Mouse (Mus musculus): ENCODE measurements around the gene Htra3.

The Htra3 gene

DNA sequence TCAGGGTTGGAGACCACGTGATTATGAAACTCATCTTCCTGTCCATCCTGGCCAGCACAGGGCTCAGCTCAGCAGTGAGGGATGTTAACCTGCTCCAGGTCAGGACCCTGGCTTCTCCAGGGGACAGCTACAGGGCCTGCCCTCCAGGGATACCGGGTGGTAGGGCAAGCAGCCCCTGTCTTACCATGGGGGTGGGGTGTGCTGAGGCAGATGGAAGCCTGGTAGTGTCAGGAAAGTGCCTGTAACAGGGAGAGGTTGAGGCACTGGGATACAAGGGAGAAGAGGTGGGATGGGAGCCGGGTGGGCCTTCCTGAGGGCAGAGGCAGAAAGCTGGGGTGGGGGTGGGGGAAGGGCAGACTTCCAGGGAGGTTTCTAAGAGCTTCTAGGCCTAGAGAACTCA is 27.3 kb downstream of the Htra3 start:
- no peak for DNase-seq

DNA sequence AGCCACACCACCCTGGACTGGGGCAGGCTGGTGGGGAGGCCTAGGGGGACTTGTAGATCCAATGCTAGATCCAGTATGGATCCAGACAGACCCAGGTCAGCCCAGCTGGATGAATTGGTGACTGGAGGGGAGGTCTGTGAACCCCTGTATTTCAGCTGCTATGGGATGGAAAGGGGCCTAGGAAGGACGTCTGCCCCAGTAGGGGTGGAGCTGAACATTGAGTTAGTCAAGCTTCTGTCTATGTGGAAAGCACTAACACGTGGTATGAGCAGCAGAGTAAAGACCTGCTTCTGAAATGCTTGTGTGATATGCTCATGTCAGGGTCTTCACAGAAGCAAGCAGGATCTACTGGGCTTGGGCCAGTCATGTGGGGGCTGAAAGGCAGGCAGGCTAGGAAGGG is 31.4 kb downstream of the Htra3 start:
- DNase-seq = no peak

DNA sequence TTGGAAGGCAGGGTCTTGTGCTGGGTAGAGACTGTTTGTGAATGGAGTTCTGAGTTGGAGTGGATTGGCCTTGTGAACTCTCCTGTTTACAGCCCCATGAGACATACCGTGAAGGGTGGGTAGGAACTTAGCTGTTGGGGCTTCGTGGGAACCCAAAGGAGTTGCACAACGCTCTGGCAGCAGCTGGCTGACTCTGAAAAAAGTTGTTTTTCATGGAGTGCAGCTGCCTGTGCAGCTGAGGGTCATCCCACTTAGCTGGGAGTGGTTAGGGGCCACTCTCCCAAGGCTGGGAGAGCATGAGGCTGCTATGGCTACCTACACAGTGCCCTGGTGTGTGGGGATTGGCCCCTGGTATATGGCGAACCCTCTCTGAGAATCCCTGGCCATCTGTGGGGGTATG is 32.0 kb downstream of the Htra3 start:
- no peak for DNase-seq

DNA sequence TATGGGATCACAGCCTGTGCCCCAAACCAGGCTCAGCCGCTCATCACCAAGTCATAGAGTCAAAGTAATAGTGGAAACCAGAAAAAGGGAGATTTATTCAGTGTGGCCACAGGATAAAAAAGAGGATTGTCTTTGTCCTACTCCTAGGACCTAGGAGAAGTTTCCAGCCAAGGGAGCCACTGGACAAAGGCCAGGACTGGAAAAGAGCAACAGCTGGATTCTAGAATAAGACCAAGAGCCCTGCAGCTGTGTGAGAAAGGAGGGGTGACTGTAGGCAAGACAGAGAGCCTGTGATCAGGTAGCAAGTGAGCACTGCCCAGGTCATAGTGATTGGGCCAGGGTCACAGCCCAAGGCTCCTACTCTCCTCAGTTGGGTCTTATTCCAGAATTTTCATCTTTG is 32.7 kb downstream of the Htra3 start:
- DNase-seq = no peak

DNA sequence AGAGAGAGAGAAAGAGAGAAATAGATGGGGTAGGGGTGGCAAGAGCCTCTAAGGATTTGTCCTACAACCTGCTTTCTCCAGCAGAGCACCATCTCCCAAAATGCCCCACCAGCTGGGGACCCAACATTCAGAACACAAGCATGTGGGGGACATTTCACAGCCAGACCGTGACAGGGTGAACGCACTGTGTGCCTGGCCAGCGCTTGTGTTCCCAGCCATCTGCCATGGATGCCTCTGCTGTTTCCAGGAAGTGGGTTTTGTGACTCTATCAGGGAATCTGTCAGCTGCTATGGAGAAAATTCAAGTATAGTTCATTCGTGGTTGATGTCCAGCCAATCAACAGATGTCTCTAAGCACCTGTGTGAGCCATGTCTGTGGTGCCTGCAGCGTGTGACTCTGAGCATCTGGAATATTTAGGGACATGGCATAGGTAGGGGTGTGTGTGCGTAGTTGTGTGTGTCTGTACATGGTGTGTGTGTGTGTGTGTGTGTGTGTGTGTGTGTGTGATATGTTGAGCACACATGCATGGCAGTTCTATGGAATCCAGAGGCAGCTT is 33.6 kb downstream of the Htra3 start:
- no peak for DNase-seq

DNA sequence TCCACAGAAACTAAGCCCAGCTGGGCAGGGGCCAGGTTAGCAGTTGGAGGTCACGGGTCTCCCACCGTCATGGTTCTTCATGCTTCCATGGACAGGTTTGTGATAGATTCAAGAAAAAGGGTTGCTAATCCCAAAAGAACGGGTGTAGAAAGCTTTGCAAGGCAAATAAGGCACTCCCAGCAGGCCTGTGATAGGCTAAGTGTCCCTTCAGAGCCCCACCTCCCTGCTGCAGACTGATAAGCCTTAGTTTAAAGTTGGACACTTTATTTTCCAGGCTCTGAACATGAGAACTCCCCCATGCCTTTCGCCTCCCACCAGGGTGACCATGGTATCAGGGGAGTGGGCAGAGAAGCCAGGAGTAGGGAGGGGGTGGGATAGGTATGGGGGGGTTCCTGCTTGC is 35.5 kb downstream of the Htra3 start:
- DNase-seq = no peak

DNA sequence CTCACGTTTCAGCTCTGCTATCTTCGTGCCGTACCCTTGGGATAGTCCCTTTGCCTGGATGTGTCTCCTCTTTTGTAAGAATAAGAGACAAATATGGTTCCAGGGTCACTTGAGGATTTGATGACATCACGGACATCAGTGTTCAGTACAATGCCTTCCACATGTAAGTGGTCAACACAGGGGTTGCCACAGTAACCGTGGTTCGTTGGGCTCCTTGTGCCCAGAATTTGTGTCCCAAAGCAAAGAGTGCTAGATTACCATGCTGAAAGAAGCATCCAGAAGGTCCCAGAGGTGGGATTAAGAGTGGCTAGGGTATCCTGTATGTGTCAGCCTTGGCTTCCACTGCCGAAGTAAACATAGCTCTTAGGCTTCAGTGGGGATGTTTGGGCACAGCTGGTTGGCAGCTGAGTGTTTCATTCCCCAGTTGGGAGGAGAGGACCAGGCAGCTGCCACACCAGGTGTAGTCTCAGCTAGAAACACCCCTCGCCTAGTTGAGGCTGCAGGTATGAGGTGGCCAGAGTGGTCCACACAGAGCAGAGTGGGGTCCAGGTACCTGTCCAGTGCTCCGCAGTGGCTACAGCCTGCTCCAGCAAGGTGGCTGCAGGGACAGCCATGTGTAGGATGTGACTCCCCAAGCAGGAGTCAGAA is 36.1 kb downstream of the Htra3 start:
- DNase-seq = no peak

DNA sequence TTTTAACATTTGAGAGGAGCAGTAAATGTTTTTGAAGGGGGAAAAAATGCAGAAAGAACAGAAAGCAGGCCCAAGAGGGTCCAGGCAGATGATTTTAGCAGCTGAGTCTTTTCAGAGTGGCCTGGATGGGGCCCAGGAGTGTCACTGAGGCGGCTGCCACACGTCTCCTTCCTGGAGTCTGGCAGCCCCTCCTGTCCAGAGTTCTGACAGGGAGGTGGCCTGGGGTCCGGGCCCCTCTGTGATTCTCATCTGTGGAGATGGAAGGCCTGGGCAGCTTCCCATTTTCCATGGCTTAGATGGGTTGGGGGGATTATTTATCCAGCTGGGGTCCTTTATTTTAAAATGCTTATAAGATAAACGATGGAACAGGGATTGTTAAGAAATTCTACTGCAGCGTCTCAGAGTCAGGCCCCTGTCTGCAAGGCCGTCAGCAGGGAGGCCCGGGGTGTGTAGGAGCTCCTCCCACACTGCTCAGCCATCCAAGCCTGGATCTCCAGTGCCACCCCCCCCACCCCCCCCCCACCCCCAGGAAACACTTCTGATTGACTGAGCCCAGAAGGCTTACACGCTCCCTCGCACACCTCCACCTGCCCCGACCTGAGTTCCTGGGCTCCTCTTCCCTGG is 37.5 kb downstream of the Htra3 start:
- no peak for DNase-seq

DNA sequence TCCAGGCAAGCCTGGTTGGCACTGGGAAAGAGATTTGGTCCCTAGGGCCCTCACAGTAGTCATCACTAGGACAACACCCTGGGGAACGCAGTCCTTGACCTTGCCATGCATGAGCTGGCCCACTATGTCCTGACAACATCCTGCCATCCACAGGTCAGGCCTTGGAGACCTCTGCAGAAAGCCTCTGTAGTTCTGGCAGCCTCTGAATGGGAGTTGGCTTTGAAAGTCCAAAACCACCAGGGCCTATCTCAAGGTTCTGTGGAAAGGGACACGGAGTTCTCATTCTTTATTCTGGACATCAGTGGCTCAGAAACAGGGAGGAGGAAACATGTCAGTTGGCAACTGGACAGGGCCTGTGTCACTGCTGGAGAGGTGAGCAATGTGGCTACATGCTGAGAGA is 43.6 kb downstream of the Htra3 start:
- no peak for DNase-seq

DNA sequence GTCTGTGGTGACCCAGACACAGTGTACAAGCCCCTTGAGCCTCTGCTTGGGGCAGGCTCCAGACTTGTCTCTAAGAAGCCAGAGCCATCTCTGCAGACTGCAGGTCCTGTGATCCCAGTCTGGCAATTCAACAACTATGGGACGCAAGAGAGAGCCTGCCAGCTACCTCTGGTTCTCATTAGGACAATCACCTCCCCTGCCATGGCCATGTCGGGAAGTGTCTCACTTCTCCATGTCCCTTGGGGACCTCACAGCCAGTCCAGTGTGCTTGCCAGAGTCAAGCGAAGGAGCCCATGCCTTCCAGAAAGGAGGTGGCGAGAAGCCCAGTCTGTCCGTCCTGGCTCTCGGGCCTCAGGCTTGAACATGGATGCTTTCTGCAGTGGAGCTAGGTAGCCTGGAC is 46.7 kb downstream of the Htra3 start:
- DNase-seq = no peak

DNA sequence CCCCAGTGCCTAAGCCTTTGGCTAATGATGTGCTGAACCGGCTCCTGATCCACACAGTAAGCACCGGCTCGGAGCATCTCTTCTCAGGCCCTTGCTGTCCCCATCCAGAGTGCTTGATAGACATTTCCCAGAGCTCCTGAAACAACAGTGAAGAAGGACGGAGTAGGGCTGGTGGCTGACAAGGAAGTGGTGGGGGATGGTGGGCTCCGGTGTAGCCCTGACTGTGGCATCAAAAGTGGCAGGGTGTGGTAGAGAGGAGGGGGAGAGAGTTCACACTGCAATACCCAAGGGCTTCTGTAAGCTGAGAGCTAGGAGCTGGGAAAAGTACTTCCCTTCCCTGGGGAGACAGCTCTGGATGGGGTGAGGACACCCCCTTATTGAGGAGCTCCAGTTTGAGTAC is 47.8 kb downstream of the Htra3 start:
- no peak for DNase-seq

DNA sequence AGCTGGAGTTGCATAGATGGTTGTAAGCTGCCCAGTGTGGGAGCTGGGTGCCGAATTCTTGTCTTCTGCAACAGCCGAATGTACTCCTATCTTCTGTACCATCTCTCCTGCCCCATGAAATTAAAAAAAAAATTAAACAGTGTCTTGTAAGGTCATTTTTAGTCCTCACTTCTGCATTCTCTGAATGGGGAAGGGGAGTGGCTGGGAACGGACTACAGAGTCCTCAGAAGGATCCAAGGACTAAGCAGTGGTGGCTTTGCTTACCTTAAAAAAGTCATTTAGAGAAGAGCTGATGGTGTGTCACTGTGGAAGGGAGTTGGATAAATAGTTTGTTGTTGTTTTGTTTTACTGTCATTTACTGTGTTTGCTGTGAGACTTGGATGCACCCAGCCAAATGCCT is 48.4 kb downstream of the Htra3 start:
- DNase-seq = no peak

DNA sequence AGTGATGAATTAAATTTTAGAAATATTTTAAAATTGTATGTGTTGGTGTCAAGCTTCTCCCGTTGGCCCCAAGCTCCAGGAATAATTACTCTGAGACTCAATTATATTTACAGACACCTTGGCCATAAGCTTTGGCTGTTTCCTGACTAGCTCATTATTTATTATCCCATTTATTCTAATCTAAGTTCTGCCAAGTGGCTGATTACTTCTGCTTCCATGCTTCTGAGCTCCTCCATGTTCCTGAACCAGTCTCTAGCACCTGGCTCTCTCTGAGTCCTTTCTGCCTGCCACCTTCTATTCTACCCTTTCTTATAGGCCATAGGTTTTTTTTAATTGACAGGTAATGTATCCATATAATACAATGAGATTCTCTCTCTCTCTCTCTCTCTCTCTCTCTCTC is 48.9 kb downstream of the Htra3 start:
- DNase-seq = no peak

DNA sequence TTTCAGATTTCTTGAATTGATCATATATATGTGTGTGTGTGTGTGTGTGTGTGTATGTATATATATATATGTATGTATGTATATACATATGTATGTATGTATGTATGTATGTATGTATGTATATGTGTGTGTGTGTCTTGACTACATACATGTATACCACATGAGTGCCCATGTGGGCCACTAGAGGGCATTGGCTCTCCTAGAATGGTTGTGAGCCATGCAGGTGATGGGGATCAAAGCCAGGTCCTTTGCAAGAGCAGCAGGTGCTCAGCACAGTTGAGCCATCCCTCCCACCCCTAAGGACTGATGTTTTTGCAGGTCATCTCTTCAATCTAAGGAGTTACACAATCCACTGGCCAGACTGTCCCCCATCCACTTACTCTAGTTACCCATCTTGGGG is 50.2 kb downstream of the Htra3 start:
- DNase-seq = no peak

DNA sequence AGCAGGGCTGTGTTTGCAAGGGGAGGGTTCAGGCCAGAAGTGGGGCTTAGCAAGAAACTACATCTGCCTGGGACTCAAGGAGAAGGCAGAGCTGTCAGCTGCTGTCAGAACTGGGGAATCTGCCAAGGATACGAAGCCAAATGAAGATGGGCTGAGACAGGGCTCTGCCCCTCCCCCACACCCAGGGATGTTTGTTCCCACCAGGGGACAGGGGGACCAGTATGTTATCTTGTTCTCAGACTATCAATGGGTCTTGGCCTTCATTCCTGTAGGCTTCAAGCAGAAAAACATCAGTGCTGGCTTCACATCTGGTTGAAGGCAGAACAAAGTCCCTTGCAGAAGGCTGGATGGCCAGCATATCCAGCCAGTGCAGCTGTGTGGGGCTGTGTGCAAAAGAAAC is 50.9 kb downstream of the Htra3 start:
- DNase-seq = no peak

DNA sequence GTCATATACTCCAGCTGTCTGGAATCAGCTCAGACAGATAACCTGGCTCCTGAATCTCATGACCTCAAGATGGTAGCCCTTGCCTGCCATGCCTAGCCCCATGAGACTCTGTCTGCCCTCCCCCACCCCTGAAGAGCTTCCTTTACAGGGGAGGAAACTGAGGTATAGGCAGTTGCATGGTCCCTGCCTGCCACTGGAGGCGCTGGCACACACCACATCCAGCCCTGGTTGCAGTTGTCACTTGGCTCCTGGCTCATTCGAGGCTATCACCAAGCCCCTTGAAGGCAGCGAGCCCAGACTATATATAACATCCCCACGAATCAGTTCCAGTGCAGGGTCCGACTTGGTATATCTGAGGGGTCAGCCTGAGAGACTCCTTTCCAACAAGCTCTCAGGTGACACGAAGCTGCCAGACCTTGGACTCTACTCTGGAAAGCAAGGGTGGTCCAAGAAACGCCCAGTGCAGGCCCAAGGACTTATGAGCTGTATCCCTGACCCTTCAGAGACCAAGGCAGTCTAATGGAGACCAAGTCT is 52.2 kb downstream of the Htra3 start:
- DNase-seq = no peak

DNA sequence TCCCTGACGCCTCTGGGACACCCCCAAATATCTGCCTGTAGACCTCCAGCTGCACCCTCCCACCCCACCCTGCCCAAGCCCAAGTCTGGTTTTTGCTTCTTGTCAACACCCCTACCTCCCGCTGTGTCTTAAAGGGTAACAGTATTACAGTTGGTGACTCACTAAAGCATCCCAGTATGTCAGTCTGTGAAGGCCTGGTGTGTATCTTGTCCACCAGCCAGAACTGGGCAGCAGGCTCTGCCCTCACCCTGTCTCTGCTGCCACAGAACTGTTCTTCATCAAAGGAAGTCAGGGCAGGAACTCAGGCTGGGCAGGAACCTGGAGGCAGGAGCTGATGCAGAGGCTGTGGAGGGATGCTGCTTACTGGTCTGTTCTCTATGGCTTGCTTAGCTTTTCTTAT is 53.2 kb downstream of the Htra3 start:
- DNase-seq = no peak

DNA sequence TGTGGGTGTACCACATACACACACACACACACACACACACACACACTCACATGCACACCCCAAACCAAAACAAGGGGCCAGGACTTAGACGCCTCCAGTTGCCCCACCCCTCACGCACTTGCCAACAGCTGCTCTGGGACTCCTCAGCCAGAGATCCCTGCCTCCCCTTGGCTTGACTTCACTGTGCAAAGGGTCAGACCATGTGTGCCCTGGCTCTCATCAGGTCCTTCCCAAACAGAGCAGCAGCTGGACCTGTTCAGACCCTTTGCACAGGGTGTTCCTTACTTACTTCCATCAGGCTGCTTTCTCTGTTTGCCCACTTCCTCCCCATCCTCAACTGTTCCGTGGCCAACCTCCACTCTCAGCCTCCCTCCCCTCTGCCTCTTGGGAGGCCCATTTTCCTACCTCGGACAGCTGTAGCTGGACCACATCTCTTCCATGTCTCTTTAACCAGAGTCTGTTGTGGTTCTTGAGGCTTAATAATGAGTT is 54.8 kb downstream of the Htra3 start:
- DNase-seq = no peak

DNA sequence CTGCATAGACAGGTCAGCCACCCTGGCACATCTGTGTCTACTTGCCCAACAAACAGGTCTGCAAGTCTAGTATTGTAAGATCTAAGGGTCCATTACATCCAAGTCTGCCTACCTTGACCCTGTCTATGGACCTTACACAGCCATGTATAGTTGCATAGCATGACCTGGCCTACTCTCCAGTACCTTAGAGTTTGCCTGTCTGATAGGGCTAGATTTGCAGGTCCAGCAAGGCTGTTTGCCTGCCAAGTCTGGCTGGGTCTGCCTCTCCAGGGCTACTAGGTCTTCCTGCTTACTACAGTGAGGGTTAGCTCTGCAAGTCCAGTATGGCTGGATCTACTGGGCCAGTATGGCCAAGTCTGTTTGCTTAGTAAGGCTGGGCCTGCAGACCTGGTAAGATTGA is 55.8 kb downstream of the Htra3 start:
- DNase-seq = no peak

DNA sequence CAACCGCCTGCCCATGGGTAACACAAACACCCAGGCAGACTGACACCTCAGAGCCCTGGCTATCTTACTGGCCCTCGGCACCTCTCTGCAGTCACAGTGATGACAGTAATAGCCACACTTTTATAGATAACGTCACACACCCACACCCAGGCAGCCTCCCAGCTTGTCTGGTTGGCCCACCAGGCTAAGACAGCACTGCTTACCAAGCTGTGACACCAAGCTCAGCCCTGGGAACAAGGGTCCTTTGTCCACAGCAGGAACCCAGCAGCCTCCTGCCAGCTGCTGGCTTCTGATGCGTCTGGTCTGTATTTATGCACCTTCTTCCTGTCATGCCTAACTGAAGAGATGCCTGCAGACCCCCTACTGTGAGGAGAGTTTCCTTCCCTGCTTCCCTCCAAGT is 58.5 kb downstream of the Htra3 start:
- no peak for DNase-seq

DNA sequence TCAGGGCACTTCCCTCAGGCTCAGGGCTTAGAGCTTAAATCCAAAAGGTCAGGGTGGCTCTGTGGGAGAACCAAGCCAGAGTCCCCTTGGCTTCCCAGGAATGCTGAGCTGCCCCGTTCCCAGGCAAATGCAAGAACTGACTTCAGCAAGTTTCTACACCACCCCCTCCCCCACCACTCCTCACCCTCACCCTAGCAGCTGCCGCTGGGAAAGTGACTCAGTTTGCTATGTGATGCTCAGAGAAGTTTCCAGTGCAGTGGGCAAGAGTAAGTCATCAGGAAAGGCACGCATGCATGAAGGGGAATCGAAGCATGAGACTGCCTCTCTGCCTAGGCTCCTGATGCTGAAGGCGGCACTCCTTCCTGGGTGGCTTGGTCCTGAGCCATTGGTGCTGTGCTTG is 62.6 kb downstream of the Htra3 start:
- no peak for DNase-seq

DNA sequence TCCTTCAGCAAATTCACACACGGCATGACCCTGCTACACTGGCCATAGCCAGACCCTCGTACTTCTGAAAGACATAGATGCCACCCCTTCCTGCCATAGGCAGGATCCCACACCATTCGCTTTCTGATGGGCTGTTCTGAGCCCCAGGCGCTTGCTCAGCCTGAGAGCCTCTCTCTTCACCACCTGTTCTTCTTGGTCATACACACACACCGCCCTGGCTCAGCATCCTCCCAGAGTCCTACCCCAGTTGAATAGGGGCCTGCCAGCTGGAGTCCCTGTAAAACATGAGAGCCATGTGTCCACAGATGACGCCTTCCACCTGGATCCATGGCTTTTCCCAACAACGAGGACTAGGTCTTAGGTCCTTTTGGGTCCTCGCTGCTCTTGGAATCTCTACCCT is 66.9 kb downstream of the Htra3 start:
- DNase-seq = no peak

DNA sequence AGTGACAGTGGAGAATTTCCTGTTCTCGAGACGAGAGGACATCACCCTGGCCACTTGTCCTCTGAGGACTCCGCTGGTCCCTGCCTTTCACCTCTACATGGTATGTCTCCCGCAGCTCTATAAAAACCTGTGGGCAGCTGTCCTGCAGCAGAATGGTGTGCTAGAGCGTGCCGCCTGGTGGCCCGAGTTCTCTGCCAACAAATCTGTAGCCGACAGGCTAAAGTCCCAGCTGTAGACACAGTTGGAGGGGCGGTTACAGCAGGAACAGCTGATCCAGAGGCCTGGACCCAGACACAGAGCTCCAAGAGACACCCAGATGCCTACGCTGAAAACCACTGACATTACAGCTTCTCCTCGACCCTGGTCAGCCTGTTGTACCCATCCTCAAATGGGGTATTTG is 67.7 kb downstream of the Htra3 start:
- no peak for DNase-seq

DNA sequence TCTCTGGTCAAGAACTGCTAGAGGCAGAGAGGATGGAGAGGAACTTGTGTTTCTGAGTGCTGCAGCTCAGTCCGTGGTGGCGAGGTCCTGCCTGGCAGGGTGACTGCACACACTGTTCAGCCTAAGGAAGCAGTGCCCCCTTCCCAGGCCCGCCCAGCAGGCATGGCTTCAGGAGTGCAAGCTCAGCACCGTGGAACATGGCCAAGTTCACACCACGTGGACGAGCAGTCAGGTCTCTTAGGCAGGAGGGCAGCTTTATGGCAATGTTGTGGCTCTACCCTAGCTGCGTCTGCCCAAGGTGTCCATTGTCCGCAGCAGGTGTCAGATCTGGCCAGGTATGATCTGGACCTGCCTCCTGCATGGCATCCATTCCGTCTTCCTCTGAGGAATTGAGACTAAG is 68.4 kb downstream of the Htra3 start:
- peak; percentile 69 for DNase-seq

DNA sequence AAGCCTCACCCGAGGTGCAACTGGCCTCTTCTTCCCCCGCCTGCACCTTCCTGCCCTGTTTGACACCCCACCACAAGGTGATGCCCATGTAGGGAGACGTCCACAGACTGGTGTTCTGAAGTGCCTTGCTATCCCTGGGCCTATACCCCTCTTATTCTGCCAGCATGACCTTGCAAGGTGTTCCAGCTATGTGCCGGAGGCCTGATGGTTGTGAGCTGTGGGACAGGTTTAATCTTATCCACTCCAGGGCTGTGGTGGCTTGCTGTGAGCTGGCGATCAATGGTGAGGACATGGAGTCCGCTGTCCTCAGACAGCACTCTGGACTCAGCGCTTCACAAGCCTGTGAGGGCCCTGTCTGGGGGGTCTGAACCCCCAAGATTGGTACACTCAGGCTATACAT is 69.2 kb downstream of the Htra3 start:
- no peak for DNase-seq

Data from kidney, adult 11 months (tissue).